Mouse (Mus musculus) heart, embryonic 16.5 days (tissue): ENCODE measurements around the gene 4933415A04Rik. TPM values are rescaled to one million over a fixed set of nuclear protein-coding genes. Genes with fewer than 3 reads are reported as not detected.

Experiments used
- ATAC-seq: fragments of 200-750 bp; cut with Nextera tagmentation; replicated peaks from 2 replicates; pipeline ENCODE4 v1.8.0; 2017; ENCODE audit warnings: moderate number of reproducible peaks; ENCODE audit not compliant: insufficient read depth, low FRiP score; ENCODE audit errors: extremely low read depth
- H3K27ac ChIP-seq: fragments of 300-500 bp; sonication (generic); 2 replicates; pipeline ENCODE4 v1.5.1; 2014; ENCODE audit warnings: mild to moderate bottlenecking, low read length, control low read depth, moderate library complexity
- H3K27me3 ChIP-seq: fragments of 300-500 bp; sonication (generic); 2 replicates; pipeline ENCODE4 v1.6.1; 2014; ENCODE audit warnings: low read length, mixed read lengths; ENCODE audit not compliant: control insufficient read depth, insufficient read depth
- H3K36me3 ChIP-seq: fragments of 300-500 bp; sonication (generic); 2 replicates; pipeline ENCODE4 v1.6.1; 2014; ENCODE audit not compliant: control insufficient read depth, insufficient read depth
- H3K4me1 ChIP-seq: fragments of 300-500 bp; sonication (generic); 2 replicates; pipeline ENCODE4 v1.6.1; 2014; ENCODE audit warnings: low read length, mixed read lengths; ENCODE audit not compliant: control insufficient read depth, insufficient read depth
- H3K4me2 ChIP-seq: fragments of 300-500 bp; sonication (generic); 2 replicates; pipeline ENCODE4 v1.6.1; 2014; ENCODE audit warnings: low read depth, mild to moderate bottlenecking, control low read depth, low read length
- H3K4me3 ChIP-seq: fragments of 300-500 bp; sonication (generic); 2 replicates; pipeline ENCODE4 v1.5.1; 2014; ENCODE audit warnings: mild to moderate bottlenecking, control low read depth, low read length
- H3K9ac ChIP-seq: fragments of 300-500 bp; sonication (generic); 2 replicates; pipeline ENCODE4 v1.6.1; 2014; ENCODE audit warnings: low read length, control low read depth
- H3K9me3 ChIP-seq: fragments of 300-500 bp; sonication (generic); replicated peaks from 2 replicates; pipeline ENCODE4 v1.6.1; 2016; ENCODE audit warnings: low read length; ENCODE audit not compliant: control insufficient read depth
- WGBS: fragments of 180-500 bp; shearing (Covaris S2); extraction: QIAGEN DNeasy Blood & Tissue Kit; methylation state at CpG from one replicate; pipeline ENCODE4 v1.1.7; 2014; 5-methylcytosine and 5-hydroxymethylcytosine counted together
- polyA plus RNA-seq: library from polyadenylated mRNA; unstranded; fragments of >200 nt; fragmentation: Nextera tagmentation; extraction: Ambion mirVana; gene quantifications from 2 replicates; pipeline ENCODE4 v1.2.1, GENCODE M21; 2015

Gene 4933415A04Rik
- polyA plus RNA-seq, 1 experiment from 2014 or later, result 4.5 TPM

DNA sequence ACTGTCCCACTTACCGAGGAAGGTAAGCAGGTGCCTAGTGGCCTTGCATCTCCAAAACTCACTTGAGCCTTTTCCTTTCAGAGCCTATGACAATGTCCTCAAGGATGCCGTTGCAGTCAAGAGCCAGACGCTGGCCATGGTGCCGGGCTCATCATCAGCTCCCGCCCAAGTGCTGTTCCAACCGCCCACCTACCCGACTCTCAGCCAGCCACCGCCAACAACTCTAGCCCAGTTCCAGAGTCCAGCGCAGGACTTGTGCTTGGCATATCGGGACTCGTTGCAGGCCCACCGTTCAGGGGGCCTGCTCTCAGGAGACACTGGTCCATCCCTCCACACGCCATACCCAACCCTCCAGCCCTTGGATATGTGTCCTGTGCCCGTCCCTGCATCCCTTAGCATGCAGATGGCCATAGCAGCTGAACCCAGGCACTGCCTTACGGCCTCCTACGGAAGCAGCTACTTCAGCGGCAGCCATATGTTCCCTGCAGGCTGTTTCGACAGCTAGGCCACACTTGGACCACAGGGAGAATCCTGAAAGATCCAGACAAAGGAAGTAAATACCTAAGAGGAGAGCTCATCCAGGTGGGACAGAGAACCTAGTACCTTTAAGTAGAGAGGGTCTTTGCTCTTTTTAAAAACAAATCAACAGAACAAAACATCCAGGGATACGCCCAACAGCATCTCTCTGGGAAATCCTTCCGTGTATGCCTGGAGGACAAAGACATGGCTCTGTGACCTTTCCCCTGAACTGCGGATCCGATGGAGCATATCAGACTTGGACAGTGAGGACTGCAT lies 1.4 kb upstream of the 4933415A04Rik start:
- H3K36me3 ChIP-seq, result peaks cover 29% of the 10 kb centered on the region
- H3K4me2 ChIP-seq, result no peak overlapping the region
- H3K4me1 ChIP-seq, result no peaks in the 10 kb centered on the region
- H3K9ac ChIP-seq, result no peak overlapping the region
- H3K27ac ChIP-seq, result no peak overlapping the region
- 88% methylated on average over 22 of the region's 22 CpGs for WGBS
- H3K4me3 ChIP-seq, result no peak overlapping the region
- no peaks in the 10 kb centered on the region for H3K27me3 ChIP-seq
- ATAC-seq, result no peak
- no peaks in the 10 kb centered on the region for H3K9me3 ChIP-seq

DNA sequence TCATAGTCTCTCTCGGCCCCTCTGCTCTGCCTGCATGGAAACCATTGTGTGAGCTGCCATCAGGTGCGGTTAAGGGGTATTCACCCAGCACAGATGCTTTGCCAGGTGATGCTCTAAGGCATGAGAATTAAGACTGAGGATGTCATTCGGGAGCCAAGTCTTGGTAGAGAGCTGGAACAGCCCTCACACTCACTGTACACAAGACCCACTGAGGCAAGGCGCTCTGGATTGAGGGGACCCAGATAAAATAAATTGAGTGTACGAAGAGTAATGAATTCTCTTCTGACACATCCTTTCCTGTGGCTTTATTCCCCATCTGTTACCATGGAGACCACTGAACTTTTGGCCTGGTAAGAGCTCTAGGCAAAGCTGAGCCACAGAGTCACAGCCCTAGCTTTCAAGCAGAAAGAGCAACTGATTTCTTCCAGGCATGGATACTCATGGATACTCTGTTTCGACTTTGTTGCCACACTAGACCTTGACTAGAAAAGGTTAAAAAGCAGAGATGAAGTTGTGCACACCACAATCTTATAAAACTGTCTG lies 2.8 kb downstream of the 4933415A04Rik start:
- H3K9me3 ChIP-seq, result no peaks in the 10 kb centered on the region
- 80% methylated on average over 6 of the region's 6 CpGs for WGBS
- H3K4me3 ChIP-seq, result no peak overlapping the region
- H3K4me2 ChIP-seq, result no peak overlapping the region
- H3K27ac ChIP-seq, result no peak overlapping the region
- no peaks in the 10 kb centered on the region for H3K4me1 ChIP-seq
- ATAC-seq, result no peak
- H3K27me3 ChIP-seq, result no peaks in the 10 kb centered on the region
- peaks cover 12% of the 10 kb centered on the region for H3K36me3 ChIP-seq
- no peak overlapping the region for H3K9ac ChIP-seq

DNA sequence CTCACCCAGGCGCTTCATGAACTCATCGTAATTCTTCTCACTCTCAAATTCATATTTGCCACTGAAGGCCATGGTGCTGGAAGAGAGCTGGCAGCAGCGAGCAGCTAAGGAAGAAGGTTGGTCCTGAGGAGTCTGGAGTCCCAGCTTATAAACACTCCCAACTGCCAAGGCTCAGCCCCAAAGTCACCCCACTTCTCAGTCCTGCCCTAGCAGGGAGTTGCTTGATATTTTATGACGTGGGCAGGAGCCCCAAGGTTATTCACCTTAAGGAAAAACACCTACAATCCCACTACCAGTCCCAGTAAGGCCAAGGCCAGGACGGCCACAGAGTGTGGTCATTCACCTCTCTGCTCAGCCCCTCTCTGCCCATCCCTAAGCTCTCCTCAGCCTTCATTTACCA lies 14.6 kb downstream of the 4933415A04Rik start, which contains the start of gene Fabp6:
Gene Fabp6 (minus strand): TSS at position 101 of the 400 bp plus-strand sequence.
- no peaks in the 10 kb centered on the region for H3K9me3 ChIP-seq
- no peak within 1 kb of the TSS for H3K9ac ChIP-seq
- H3K4me3 ChIP-seq, result no peak within 1 kb of the TSS
- H3K4me2 ChIP-seq, result no peak within 1 kb of the TSS
- H3K4me1 ChIP-seq, result no peaks in the 10 kb centered on the region
- ATAC-seq, result no peak
- no peaks in the 10 kb centered on the region for H3K27me3 ChIP-seq
- no peak within 1 kb of the TSS for H3K27ac ChIP-seq
- 87% methylated on average over 5 of the region's 5 CpGs for WGBS
- H3K36me3 ChIP-seq, result no peaks in the 10 kb centered on the region

DNA sequence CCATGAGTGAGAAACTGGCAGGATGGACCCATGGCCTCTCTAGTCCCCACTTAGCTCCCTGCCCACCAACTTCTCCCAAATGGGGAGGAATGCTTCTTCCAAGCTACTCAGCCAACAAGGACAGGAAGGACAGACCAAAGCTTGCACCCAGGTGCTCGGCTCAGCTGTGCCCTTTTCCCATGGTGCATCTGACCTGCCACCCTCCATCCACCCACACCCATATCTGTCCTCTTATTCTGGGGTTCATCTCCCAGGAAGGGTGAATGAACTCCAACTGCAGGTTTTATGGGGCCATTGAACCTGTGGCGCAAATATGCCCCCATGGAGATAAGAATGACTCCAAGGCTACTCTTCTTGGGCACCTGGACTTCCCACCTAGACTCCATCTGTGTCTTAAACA lies 17.4 kb downstream of the 4933415A04Rik start:
- no peaks in the 10 kb centered on the region for H3K4me1 ChIP-seq
- no peaks in the 10 kb centered on the region for H3K36me3 ChIP-seq
- ATAC-seq, result no peak
- WGBS, result 77% methylated on average over 2 of the region's 2 CpGs
- H3K4me3 ChIP-seq, result no peak overlapping the region
- no peaks in the 10 kb centered on the region for H3K9me3 ChIP-seq
- no peak overlapping the region for H3K27ac ChIP-seq
- H3K9ac ChIP-seq, result no peak overlapping the region
- no peaks in the 10 kb centered on the region for H3K27me3 ChIP-seq
- no peak overlapping the region for H3K4me2 ChIP-seq

GRCm38 (mm10) chr11:43604891-43605290 lies 18.1 kb downstream of the 4933415A04Rik start:
- Histone ChIP-seq H3K4me2 (no peak overlapping the region), H3K9me3 (no peaks in the 10 kb centered on the region), H3K27me3 (no peaks in the 10 kb centered on the region), H3K36me3 (no peaks in the 10 kb centered on the region), H3K4me3 (no peak overlapping the region), H3K27ac (no peak overlapping the region), H3K4me1 (no peaks in the 10 kb centered on the region), H3K9ac (no peak overlapping the region)
- no peak for ATAC-seq
- 81% methylated on average over 6 of the region's 6 CpGs for WGBS

DNA sequence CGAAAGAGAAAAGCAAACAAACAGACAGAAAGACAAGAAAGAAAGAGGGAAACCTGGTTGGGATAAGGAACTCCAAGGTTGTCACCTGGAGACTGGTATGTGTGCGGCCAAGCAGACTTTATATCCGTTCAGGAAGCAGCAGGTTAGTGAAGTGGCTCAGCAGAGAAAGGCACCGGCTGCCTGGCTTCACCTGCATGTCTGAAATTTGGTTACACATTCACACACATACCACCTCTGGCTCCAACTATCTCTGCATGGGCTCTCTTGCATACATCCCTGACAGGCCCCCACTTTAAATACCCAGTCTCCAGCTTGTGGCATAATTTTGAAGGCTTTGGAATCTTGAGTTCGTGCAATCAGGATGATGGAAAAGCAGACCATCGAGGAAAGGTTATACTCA lies 19.0 kb downstream of the 4933415A04Rik start:
- H3K4me2 ChIP-seq, result no peak overlapping the region
- H3K9ac ChIP-seq, result no peak overlapping the region
- H3K36me3 ChIP-seq, result no peaks in the 10 kb centered on the region
- no peak overlapping the region for H3K4me3 ChIP-seq
- H3K9me3 ChIP-seq, result no peaks in the 10 kb centered on the region
- ATAC-seq, result no peak
- no peaks in the 10 kb centered on the region for H3K27me3 ChIP-seq
- H3K4me1 ChIP-seq, result no peaks in the 10 kb centered on the region
- H3K27ac ChIP-seq, result no peak overlapping the region
- 78% methylated on average over 6 of the region's 6 CpGs for WGBS

DNA sequence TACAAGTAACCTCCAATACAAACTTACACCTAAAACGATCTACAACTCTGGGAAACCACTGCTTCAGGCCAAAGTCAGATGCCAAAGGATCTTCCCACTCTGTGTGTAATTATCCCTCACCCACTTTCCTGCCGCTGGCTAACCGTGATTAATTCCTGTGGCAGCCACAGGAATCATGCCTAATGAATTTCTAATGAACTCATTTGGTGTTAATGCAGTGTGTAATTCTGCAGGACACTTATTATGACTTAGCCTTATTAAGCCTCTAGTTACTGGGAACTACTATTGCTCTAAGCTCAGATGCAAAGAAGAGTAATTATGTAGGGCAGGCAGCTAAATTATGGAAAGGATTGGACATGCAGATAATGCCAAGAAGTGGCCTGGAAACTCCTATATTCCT lies 21.6 kb downstream of the 4933415A04Rik start:
- Histone ChIP-seq H3K9ac (no peak overlapping the region), H3K27me3 (no peaks in the 10 kb centered on the region), H3K9me3 (no peaks in the 10 kb centered on the region), H3K27ac (no peak overlapping the region), H3K4me1 (peaks cover 6% of the 10 kb centered on the region), H3K4me3 (no peak overlapping the region), H3K36me3 (no peaks in the 10 kb centered on the region), H3K4me2 (no peak overlapping the region)
- WGBS, result 79% methylated on average over 3 of the region's 3 CpGs
- no peak for ATAC-seq

- no peak for ATAC-seq
- H3K9me3 ChIP-seq, result no peaks in the 10 kb centered on the region
- H3K27ac ChIP-seq, result no peak overlapping the region
- H3K4me3 ChIP-seq, result no peak overlapping the region
- 63% methylated on average over 10 of the region's 10 CpGs for WGBS
- no peak overlapping the region for H3K4me2 ChIP-seq
- no peak overlapping the region for H3K9ac ChIP-seq
- H3K36me3 ChIP-seq, result no peaks in the 10 kb centered on the region
- H3K4me1 ChIP-seq, result peaks cover 7% of the 10 kb centered on the region
- no peaks in the 10 kb centered on the region for H3K27me3 ChIP-seq
Measured at GRCm38 (mm10) chr11:43610006-43610661, 23.3 kb downstream of the 4933415A04Rik start.

DNA sequence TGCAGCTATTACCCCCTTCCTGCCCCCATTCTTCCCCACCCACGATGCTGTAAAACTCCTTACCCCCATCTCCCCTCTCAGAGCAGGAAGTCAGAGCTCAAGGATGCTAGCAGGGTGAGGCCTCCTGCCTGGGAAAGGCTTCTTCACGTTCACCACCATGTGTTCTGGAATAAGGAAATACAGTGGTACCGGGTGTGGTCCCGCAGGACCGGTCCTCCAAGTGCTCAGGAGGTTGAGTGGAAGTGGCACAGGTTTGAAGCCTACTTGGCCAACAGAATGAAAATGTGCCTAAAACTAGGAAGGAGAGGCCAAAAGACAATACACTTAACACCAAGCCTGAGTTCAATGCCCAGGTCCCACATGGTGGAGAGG lies 23.8 kb downstream of the 4933415A04Rik start:
- Histone ChIP-seq H3K36me3 (no peaks in the 10 kb centered on the region), H3K4me3 (no peak overlapping the region), H3K9ac (no peak overlapping the region), H3K9me3 (no peaks in the 10 kb centered on the region), H3K4me1 (peaks cover 7% of the 10 kb centered on the region), H3K4me2 (no peak overlapping the region), H3K27me3 (no peaks in the 10 kb centered on the region), H3K27ac (no peak overlapping the region)
- ATAC-seq, result no peak
- WGBS, result 67% methylated on average over 5 of the region's 5 CpGs
